Comparison of ENCODE assay signal across 19 mouse cellular contexts in genomic region chr5:118059646-118060045, GRCm38 (mm10). TPM values are rescaled to one million over a fixed set of nuclear protein-coding genes. Genes with fewer than 3 reads are reported as not detected.
"Had no signal": no experiment of that assay in that cellular context is flagged by ENCODE, and none has a peak within 500 bp of the region (broad histone marks: within the 10 kb centered on the region; RNA-seq: fewer than 3 reads in every experiment).

No protein-coding gene starts in this region.

- ATAC-seq: midbrain, embryonic 13.5 days had no signal

- H3K9ac ChIP-seq: limb, embryonic 15.5 days; liver, embryonic 12.5 days; lung, embryonic 14.5 days; midbrain, embryonic 13.5 days; neural tube, embryonic 12.5 days had no signal

- DNase-seq: kidney, adult 9 months; kidney, postnatal 36 days; layer of hippocampus, adult 9-11 months; layer of hippocampus, postnatal 36 days; lung, embryonic 14.5 days; lung, postnatal 10 days; lung, postnatal 4 days; retina, postnatal 1 day; right cerebral cortex, postnatal 4 days; spleen, adult 18-20 months; thymus, adult 18-20 months; thymus, postnatal 14 days had no signal

- H3K36me3 ChIP-seq: midbrain, embryonic 13.5 days; neural tube, embryonic 12.5 days had no signal

- H3K27me3 ChIP-seq: limb, embryonic 15.5 days; liver, embryonic 12.5 days; midbrain, embryonic 13.5 days; neural tube, embryonic 12.5 days had no signal

- H3K9me3 ChIP-seq: limb, embryonic 15.5 days; liver, embryonic 12.5 days; midbrain, embryonic 13.5 days; neural tube, embryonic 12.5 days had no signal

- H3K27ac ChIP-seq: kidney, postnatal 0 days; limb, embryonic 15.5 days; liver, embryonic 12.5 days; midbrain, embryonic 13.5 days; neural tube, embryonic 12.5 days had no signal

- H3K4me3 ChIP-seq: limb, embryonic 15.5 days; liver, embryonic 12.5 days; midbrain, embryonic 13.5 days; myocyte; neural tube, embryonic 12.5 days had no signal

- H3K4me2 ChIP-seq: limb, embryonic 15.5 days; liver, embryonic 12.5 days; lung, embryonic 14.5 days; midbrain, embryonic 13.5 days; neural tube, embryonic 12.5 days had no signal

RNA-seq across cellular contexts. Expression of gene Tesc, which starts 32.1 kb away (rescaled TPM):
- total RNA-seq: megakaryocyte-erythroid progenitor cell, adult 5-6 weeks had no signal
